Mouse (Mus musculus) kidney, postnatal 4 days (tissue): ENCODE measurements around the gene Efna4.

Source experiments
- DNase-seq, 2 experiments: peaks; one replicate each; pipeline ENCODE4 v3.0.0; 2021; ENCODE audit warnings: mixed read lengths in 2 of 2

Efna4 gene

GRCm38 (mm10) chr3:89361675-89362074 is 23.8 kb upstream of the Efna4 start, which contains the start of gene Dcst2:
Dcst2 (plus strand) TSS chr3:89361975.
- no peak for DNase-seq

DNA sequence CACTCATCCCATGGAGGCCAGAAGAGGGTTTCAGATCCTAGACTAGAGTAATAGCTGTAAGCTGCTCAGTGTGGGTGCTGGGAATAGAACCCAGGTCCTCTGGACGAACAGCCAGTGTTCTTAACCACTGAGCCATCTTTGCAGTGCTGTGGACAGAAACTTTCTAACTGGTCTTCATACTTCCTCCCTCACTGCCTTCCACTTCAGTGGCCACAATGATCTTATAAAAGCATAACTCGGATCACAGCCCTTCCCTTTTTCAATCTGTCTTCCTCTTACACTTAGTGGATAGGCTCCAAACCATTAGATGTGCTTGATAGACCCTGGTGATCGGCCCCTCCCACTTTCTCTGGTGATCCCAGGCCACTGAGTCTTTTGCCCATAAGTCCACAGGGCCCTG is 22.4 kb upstream of the Efna4 start:
- no peak for DNase-seq

GRCm38 (mm10) chr3:89359630-89360029 is 21.8 kb upstream of the Efna4 start:
- DNase-seq, result no peak

GRCm38 (mm10) chr3:89356029-89356428 is 18.2 kb upstream of the Efna4 start:
- DNase-seq, result no peak

- DNase-seq, result peak in 1 of 2 experiments; percentile 57
Measured at GRCm38 (mm10) chr3:89355512-89355902, 17.7 kb upstream of the Efna4 start.

- peak; percentile 93 for DNase-seq
Measured at GRCm38 (mm10) chr3:89354816-89355511, 17.1 kb upstream of the Efna4 start.

DNA sequence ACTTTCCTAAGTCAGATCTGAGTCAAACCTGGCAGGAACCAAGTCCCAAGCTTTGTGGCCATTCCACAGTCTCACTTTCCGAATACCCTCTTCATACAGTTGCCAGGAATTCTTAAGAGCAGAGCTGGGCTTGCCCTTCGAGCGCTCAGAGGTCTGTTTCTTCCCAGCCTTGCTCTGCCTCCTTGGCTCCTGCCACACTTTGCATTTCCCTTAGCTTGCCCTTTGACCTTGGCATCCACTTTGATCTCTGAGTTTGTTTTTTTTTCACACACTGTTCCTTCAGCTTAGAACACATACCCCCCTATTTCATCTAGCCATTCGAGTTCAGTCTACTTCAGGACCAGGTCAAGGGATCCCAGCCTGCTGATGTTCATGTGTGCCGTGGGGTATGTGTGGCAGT is 13.4 kb upstream of the Efna4 start:
- no peak for DNase-seq

GRCm38 (mm10) chr3:89349869-89350501 is 12.2 kb upstream of the Efna4 start, which contains the start of gene Adam15:
Adam15 (minus strand) TSS chr3:89349996.
- peak; percentile 96 for DNase-seq

GRCm38 (mm10) chr3:89348911-89349868 is 11.4 kb upstream of the Efna4 start:
- DNase-seq, result peak; percentile 64 to 76

- peak in 1 of 2 experiments; percentile 52 for DNase-seq
Measured at GRCm38 (mm10) chr3:89347916-89348315, 10.1 kb upstream of the Efna4 start.

GRCm38 (mm10) chr3:89346815-89347540 is 9.2 kb upstream of the Efna4 start:
- DNase-seq, result no peak

DNA sequence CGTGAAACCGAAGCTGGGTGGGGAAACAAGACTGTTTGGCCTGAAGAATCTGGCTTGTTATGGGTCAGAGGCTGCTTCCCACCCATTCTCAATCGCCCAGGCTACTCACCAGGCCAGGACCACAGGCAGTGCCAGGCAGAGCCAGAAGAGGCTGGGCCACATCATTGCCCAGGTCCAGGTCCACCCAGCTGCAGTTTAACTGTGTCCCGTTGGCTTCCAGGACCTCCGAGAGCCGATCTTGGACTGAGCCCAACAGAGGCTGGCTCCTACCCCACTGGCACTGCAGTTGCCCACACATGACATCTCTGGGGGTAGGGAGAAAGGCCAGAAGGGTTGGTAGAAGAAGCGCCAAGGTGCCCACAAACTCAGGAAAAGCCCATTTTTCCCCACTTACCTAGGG is 5.5 kb upstream of the Efna4 start:
- no peak for DNase-seq

DNA sequence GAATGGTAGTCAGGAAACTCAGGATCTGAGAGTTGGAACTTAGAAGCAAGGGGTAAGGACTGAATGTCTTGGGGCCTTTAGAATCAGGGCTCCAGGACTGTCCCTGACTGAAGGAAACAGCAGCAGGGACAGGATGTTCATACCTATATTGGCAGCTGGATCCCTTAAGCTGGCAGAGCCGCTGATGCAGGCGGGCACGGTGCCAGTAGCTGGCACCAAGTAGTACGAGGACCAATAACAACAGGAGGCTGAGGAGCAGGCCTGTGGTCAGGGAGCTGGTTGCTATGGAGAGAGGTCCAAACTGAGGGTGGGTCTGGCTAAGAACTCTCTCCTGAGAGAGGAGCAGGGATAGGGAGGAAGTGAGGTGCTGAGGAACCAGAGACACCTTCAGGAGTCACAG is 4.0 kb upstream of the Efna4 start:
- no peak for DNase-seq

DNA sequence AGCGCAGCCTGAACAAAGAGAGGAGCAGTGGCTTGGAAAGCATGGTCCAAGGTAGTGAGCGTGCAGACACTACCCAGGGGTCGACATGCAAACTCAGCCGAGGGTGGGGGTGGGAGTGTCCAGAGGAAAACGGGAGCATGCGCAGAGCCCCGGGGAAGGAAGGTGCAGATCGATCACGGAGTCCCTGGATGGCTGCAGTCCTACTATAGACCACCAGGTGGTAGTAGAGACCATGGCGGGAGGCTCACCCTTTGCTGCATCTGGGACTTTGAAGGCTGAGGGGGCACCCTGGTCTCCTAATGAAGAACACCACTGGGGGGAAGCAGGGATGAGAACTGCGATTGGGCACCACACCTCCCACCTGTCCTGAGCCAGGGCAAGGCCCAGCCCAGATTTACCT is 2.6 kb upstream of the Efna4 start:
- peak; percentile 85 to 87 for DNase-seq

DNA sequence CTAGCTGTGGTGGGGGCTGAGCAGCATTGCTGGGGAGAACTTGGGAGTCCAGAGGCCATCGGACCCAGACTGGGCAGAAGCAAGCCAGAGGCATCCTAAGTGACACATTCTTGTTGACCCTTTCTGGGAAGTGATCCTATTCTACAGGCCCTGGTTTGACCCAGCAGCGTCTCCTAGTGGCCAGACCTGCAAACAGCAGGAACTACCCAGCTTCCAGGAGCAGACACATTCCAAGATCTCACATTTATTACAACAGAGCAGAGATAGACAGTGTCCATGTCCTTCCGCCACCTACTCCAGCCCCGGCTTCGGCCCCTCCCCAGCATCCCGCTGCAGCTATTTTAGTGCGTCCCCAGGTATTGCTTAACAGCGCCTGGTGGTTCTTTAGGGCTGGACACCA is 1.6 kb upstream of the Efna4 start:
- peak; percentile 89 to 91 for DNase-seq

GRCm38 (mm10) chr3:89337062-89337720 is 637 bp downstream of the Efna4 start:
- DNase-seq, result no peak

DNA sequence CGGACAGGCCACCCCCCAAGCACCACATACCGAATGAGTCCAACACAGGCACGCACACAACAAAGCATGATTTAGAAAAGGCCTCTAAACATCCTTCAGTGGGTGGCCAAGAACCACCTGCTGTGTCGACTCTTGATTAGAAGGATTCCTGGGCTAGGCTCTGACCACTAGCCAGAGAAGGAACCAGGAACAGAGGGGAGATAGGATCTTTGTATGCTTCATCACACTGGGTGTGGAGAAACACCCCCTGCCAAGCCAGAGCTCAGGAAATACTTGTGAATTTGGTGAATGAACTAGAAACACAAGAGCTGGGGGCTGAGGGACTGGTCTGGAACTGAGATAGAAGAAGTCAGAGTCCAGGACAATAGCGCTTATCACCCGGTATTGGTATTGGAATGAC is 1.3 kb downstream of the Efna4 start:
- DNase-seq, result no peak

- DNase-seq, result no peak
Measured at GRCm38 (mm10) chr3:89333053-89333452, 4.8 kb downstream of the Efna4 start.

DNA sequence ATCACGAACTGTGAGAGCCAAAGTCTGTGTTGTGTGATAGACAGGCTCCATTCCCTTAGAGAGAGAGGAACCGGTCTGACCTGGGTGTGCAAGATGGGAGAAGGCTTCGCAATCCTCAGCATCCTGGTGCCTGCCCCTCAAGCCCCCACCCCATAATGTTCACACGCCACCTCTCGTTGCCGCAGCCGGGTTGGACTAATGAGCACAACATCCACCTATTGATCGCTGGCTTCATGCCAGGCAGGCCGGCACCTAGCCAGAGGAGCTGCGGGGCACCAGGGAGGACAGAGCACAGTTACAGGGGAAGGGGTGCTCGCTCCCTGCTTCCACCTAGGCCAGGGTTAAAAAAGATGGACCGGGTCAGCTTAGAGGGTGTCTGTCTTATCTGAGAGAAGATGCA is 5.4 kb downstream of the Efna4 start:
- no peak for DNase-seq

DNA sequence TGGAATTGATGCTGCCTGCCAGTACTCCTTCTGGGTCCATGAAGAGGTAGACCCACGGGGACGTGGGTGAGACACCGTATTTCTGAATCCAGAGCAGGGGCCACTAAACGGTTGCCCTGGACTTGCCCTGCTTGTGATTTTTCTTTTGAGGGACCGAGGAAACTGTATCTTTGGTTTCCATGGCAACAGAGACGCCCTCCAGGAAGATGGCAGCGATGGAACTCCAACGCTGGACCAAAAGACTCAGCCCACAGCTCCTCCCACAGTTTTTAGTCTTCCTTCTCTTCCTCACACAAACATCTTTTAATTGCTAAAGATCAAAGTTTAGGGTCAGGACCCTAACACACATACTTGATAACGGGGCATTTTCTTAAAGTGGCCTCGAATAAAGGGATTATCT is 5.8 kb downstream of the Efna4 start:
- DNase-seq, result no peak

GRCm38 (mm10) chr3:89331561-89331960 is 6.3 kb downstream of the Efna4 start:
- no peak for DNase-seq

DNA sequence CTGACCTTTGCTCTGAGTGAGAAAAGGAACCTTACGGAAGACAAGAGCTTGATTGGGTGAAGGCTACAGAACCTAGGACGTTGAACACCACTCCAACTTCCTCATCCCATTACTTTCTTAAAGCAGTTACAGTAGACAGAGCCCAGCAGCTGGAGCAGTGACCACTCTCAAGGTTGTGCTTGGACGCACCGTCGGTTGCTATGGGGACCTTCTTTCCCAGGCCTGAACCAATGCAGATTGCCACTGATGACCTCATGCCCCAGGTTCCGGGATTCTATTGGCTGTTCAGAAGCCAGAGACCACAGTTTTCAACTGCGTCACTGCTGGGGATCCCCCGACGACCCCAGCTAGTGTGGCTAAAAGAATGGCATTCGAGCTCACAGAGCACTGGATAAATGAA is 6.9 kb downstream of the Efna4 start:
- peak; percentile 57 to 73 for DNase-seq
